Mouse (Mus musculus): Measurements from ENCODE around the gene 4930486L24Rik.

DNA sequence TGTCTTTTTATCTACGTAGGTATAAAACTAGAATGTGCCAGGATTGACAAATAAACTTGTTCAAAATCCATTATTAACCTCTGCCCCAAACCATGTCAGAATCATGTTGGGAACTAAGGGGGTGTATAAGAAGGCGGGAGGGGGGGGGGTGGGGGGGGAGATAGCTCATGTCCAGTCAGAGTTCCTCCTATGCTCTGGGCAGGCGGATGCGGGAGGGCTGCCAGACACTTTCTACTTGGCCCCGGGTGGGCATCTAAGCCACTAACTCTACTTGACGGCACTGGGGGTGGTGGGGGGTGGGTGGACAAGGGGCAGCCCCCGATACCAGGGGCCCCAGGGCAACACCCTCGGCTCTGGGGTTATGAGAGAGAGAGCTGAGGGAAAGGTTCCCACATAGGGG lies 21.1 kb downstream of the 4930486L24Rik start:
- TF ChIP-seq CTCF (IDR thresholded peaks at IDR 0.05; ENCODE audit: low read depth, low read length): no peak
- TF ChIP-seq GATA1 (IDR thresholded peaks at IDR 0.05; ENCODE audit: borderline replicate concordance, low read length): no peak
- no peak for TF ChIP-seq TAL1 (conservative IDR thresholded peaks at IDR 0.05; ENCODE audit: low read depth, low read length)
